Mouse (Mus musculus) kidney, embryonic 16.5 days (tissue): ENCODE results near the gene Ruvbl1. TPM values are rescaled to one million over a fixed set of nuclear protein-coding genes. Genes with fewer than 3 reads are reported as not detected.

ENCODE experiments used
- ATAC-seq: fragments of 200-750 bp; cut with Nextera tagmentation; 2 replicates; pipeline ENCODE4 v1.8.0; 2017; ENCODE audit warnings: moderate TSS enrichment; ENCODE audit not compliant: low FRiP score, low TSS enrichment
- H3K27ac ChIP-seq: fragments of 300-500 bp; sonication (generic); 2 replicates; pipeline ENCODE4 v1.5.1; 2014; ENCODE audit warnings: low read length
- H3K27me3 ChIP-seq: fragments of 300-500 bp; sonication (generic); 2 replicates; pipeline ENCODE4 v1.6.1; 2014; ENCODE audit warnings: low read length, control low read depth, mixed read lengths; ENCODE audit not compliant: insufficient read depth
- H3K36me3 ChIP-seq: fragments of 300-500 bp; sonication (generic); 2 replicates; pipeline ENCODE4 v1.6.1; 2014; ENCODE audit warnings: low read length, control low read depth, mixed read lengths; ENCODE audit not compliant: insufficient read depth
- H3K4me1 ChIP-seq: fragments of 300-500 bp; sonication (generic); 2 replicates; pipeline ENCODE4 v1.6.1; 2014; ENCODE audit warnings: low read length, control low read depth, mixed read lengths; ENCODE audit not compliant: insufficient read depth
- H3K4me2 ChIP-seq: fragments of 300-500 bp; sonication (generic); replicated peaks from 2 replicates; pipeline ENCODE4 v1.6.1; 2014; ENCODE audit warnings: low read depth, low read length
- H3K4me3 ChIP-seq: fragments of 300-500 bp; sonication (generic); 2 replicates; pipeline ENCODE4 v1.5.1; 2014; ENCODE audit warnings: mild to moderate bottlenecking, low read length
- H3K9ac ChIP-seq: fragments of 300-500 bp; sonication (generic); replicated peaks from 2 replicates; pipeline ENCODE4 v1.6.1; 2014; ENCODE audit warnings: low read length
- H3K9me3 ChIP-seq: fragments of 300-500 bp; sonication (generic); 2 replicates; pipeline ENCODE4 v1.6.1; 2016; ENCODE audit warnings: low read length, control low read depth
- WGBS: fragments of 180-500 bp; shearing (Covaris S2); extraction: QIAGEN DNeasy Blood & Tissue Kit; methylation state at CpG from one replicate; pipeline ENCODE4 v1.1.7; 2014; 5-methylcytosine and 5-hydroxymethylcytosine counted together
- polyA plus RNA-seq: library from polyadenylated mRNA; unstranded; fragments of >200 nt; fragmentation: Nextera tagmentation; extraction: Ambion mirVana; gene quantifications from 2 replicates; pipeline ENCODE4 v1.2.1, GENCODE M21; 2015

Ruvbl1 gene
- polyA plus RNA-seq, 1 experiment from 2014 or later = 186 TPM

- no peak for ATAC-seq
- WGBS = 77% methylated on average over 8 of the region's 8 CpGs
These were observed 50.8 kb downstream of the Ruvbl1 start for GRCm38 (mm10) chr6:88515971-88516370.

GRCm38 (mm10) chr6:88516667-88517066 lies 51.5 kb downstream of the Ruvbl1 start:
- peak overlapping the region; percentile 84 for H3K4me2 ChIP-seq
- no peaks in the 10 kb centered on the region for H3K27me3 ChIP-seq
- ATAC-seq = no peak
- H3K27ac ChIP-seq = no peak overlapping the region
- H3K9me3 ChIP-seq = no peaks in the 10 kb centered on the region
- H3K4me1 ChIP-seq = peaks cover 20% of the 10 kb centered on the region
- H3K9ac ChIP-seq = peak overlapping the region; percentile 27; the same call in 1 of the 2 replicates
- WGBS = 66% methylated on average over 5 of the region's 5 CpGs
- peaks cover 46% of the 10 kb centered on the region for H3K36me3 ChIP-seq
- H3K4me3 ChIP-seq = peak overlapping the region; percentile 99

More at GRCm38 (mm10) chr6:88515971-88516370, 50.8 kb downstream of the Ruvbl1 start:
- Histone ChIP-seq H3K27me3 (no peaks in the 10 kb centered on the region), H3K27ac (no peak overlapping the region), H3K9me3 (no peaks in the 10 kb centered on the region), H3K4me2 (no peak overlapping the region), H3K36me3 (peaks cover 53% of the 10 kb centered on the region), H3K4me3 (no peak overlapping the region), H3K9ac (no peak overlapping the region), H3K4me1 (peaks cover 20% of the 10 kb centered on the region)

GRCm38 (mm10) chr6:88517701-88518403 lies 52.6 kb downstream of the Ruvbl1 start:
- ATAC-seq = no peak
- 5% methylated on average over 18 of the region's 18 CpGs for WGBS
- Histone ChIP-seq H3K4me2 (peak overlapping the region; percentile 84), H3K9me3 (no peaks in the 10 kb centered on the region), H3K9ac (peak overlapping the region; percentile 97), H3K27me3 (no peaks in the 10 kb centered on the region), H3K27ac (peak overlapping the region; percentile 86), H3K4me1 (peaks cover 20% of the 10 kb centered on the region), H3K4me3 (peak overlapping the region; percentile 99), H3K36me3 (peaks cover 34% of the 10 kb centered on the region)

- under 1% methylated on average over 79 of the region's 80 CpGs for WGBS
- Histone ChIP-seq H3K27me3 (no peaks in the 10 kb centered on the region), H3K9ac (peak within 1 kb of the TSS; percentile 97), H3K36me3 (peaks cover 28% of the 10 kb centered on the region), H3K4me1 (peaks cover 20% of the 10 kb centered on the region), H3K4me2 (peak within 1 kb of the TSS; percentile 96), H3K9me3 (no peaks in the 10 kb centered on the region), H3K27ac (peak within 1 kb of the TSS; percentile 94), H3K4me3 (peak within 1 kb of the TSS; percentile 99)
- ATAC-seq = peak; percentile 98
These were observed 53.4 kb downstream of the Ruvbl1 start, which contains the start of gene Sec61a1 for GRCm38 (mm10) chr6:88518404-88519263. Gene Sec61a1 (minus strand): TSS chr6:88518905.

- no peak overlapping the region for H3K4me3 ChIP-seq
- H3K4me1 ChIP-seq = peaks cover 16% of the 10 kb centered on the region
- no peaks in the 10 kb centered on the region for H3K27me3 ChIP-seq
- H3K9me3 ChIP-seq = no peaks in the 10 kb centered on the region
- WGBS = 84% methylated on average over 7 of the region's 7 CpGs
- H3K9ac ChIP-seq = no peak overlapping the region
- ATAC-seq = no peak
- no peak overlapping the region for H3K4me2 ChIP-seq
- H3K27ac ChIP-seq = no peak overlapping the region
- H3K36me3 ChIP-seq = 0 out of 2 replicates have a peak, but pooled peaks cover under 1% of the 10 kb centered on the region
These were observed 56.6 kb downstream of the Ruvbl1 start for GRCm38 (mm10) chr6:88521821-88522220.

- H3K27ac ChIP-seq = no peak overlapping the region
- H3K9me3 ChIP-seq = no peaks in the 10 kb centered on the region
- H3K4me3 ChIP-seq = no peak overlapping the region
- no peaks in the 10 kb centered on the region for H3K27me3 ChIP-seq
- ATAC-seq = no peak
- H3K9ac ChIP-seq = no peak overlapping the region
- no peak overlapping the region for H3K4me2 ChIP-seq
- no peaks in the 10 kb centered on the region for H3K36me3 ChIP-seq
- H3K4me1 ChIP-seq = peaks cover 9% of the 10 kb centered on the region
- 58% methylated on average over 3 of the region's 3 CpGs for WGBS
These were observed 57.4 kb downstream of the Ruvbl1 start for GRCm38 (mm10) chr6:88522606-88523005.

- peaks cover 6% of the 10 kb centered on the region for H3K4me1 ChIP-seq
- H3K9me3 ChIP-seq = no peaks in the 10 kb centered on the region
- H3K36me3 ChIP-seq = no peaks in the 10 kb centered on the region
- no peak overlapping the region for H3K4me2 ChIP-seq
- H3K9ac ChIP-seq = no peak overlapping the region
- H3K4me3 ChIP-seq = no peak overlapping the region
- ATAC-seq = no peak
- H3K27me3 ChIP-seq = no peaks in the 10 kb centered on the region
- no peak overlapping the region for H3K27ac ChIP-seq
- WGBS = 70% methylated on average over 3 of the region's 3 CpGs
These were observed 57.8 kb downstream of the Ruvbl1 start for GRCm38 (mm10) chr6:88523043-88523442.

GRCm38 (mm10) chr6:88523451-88523850 lies 58.2 kb downstream of the Ruvbl1 start:
- H3K4me3 ChIP-seq = no peak overlapping the region
- no peaks in the 10 kb centered on the region for H3K27me3 ChIP-seq
- H3K4me2 ChIP-seq = no peak overlapping the region
- no peak overlapping the region for H3K9ac ChIP-seq
- ATAC-seq = no peak
- H3K27ac ChIP-seq = no peak overlapping the region
- WGBS = 74% methylated on average over 3 of the region's 3 CpGs
- H3K9me3 ChIP-seq = no peaks in the 10 kb centered on the region
- H3K4me1 ChIP-seq = peaks cover 6% of the 10 kb centered on the region
- H3K36me3 ChIP-seq = no peaks in the 10 kb centered on the region

GRCm38 (mm10) chr6:88524056-88524455 lies 58.8 kb downstream of the Ruvbl1 start:
- no peak for ATAC-seq
- Histone ChIP-seq H3K27ac (no peak overlapping the region), H3K36me3 (no peaks in the 10 kb centered on the region), H3K27me3 (no peaks in the 10 kb centered on the region), H3K4me1 (peaks cover 6% of the 10 kb centered on the region), H3K9ac (no peak overlapping the region), H3K4me3 (no peak overlapping the region), H3K4me2 (no peak overlapping the region), H3K9me3 (no peaks in the 10 kb centered on the region)
- WGBS = 89% methylated on average over 4 of the region's 4 CpGs

GRCm38 (mm10) chr6:88530306-88530705 lies 65.1 kb downstream of the Ruvbl1 start:
- ATAC-seq = no peak
- H3K4me3 ChIP-seq = no peak overlapping the region
- no peak overlapping the region for H3K9ac ChIP-seq
- H3K27ac ChIP-seq = no peak overlapping the region
- H3K4me2 ChIP-seq = no peak overlapping the region
- H3K36me3 ChIP-seq = no peaks in the 10 kb centered on the region
- H3K27me3 ChIP-seq = no peaks in the 10 kb centered on the region
- H3K9me3 ChIP-seq = no peaks in the 10 kb centered on the region
- no peaks in the 10 kb centered on the region for H3K4me1 ChIP-seq
